Mouse (Mus musculus): ENCODE data around the gene Slc36a4. TPM values are rescaled to one million over a fixed set of nuclear protein-coding genes. Genes with fewer than 3 reads are reported as not detected.

Gene Slc36a4
- polyA plus RNA-seq, 1 experiment = 2.6 TPM

GRCm38 (mm10) chr9:15705706-15706105, 3.8 kb upstream of the Slc36a4 start:
- no peak overlapping the region for H3ac ChIP-seq (ENCODE audit: control insufficient read depth, insufficient read length)
- H3K4me2 ChIP-seq (ENCODE audit: low read depth) = no peak overlapping the region
- H3K27me3 ChIP-seq (ENCODE audit: control insufficient read depth, insufficient read depth, insufficient read length) = no peaks in the 10 kb centered on the region
- no peak for TF ChIP-seq E2F4 (IDR thresholded peaks at IDR 0.05; ENCODE audit: insufficient read depth)
- TF ChIP-seq CEBPB (IDR thresholded peaks at IDR 0.05; ENCODE audit: insufficient read depth, poor library complexity, severe bottlenecking) = no peak
- TF ChIP-seq MYOG (IDR thresholded peaks at IDR 0.05; ENCODE audit: control insufficient read depth in 1 of 3, insufficient read depth in 1 of 3, insufficient read length in 2 of 3, low read depth in 2 of 3) = no peak
- no peak for TF ChIP-seq POLR2AphosphoS2 (IDR thresholded peaks at IDR 0.05; ENCODE audit: insufficient read length, low read depth)
- no peak for TF ChIP-seq TCF12 (IDR thresholded peaks at IDR 0.05; ENCODE audit: insufficient read depth, poor library complexity, severe bottlenecking)
- no peak for TF ChIP-seq POLR2A (IDR thresholded peaks at IDR 0.05; ENCODE audit: insufficient read length, low read depth)
- TF ChIP-seq SRF (IDR thresholded peaks at IDR 0.05; ENCODE audit: control insufficient read depth, insufficient read length, low read depth) = no peak
- no peak for TF ChIP-seq USF1 (IDR thresholded peaks at IDR 0.05; ENCODE audit: low read depth)
- TF ChIP-seq MAX (IDR thresholded peaks at IDR 0.05; ENCODE audit: low read depth) = no peak
- no peak for TF ChIP-seq MYOD1 (IDR thresholded peaks at IDR 0.05; ENCODE audit: control insufficient read depth in 1 of 3, insufficient read length in 2 of 3, low read depth in 2 of 3)
- no peak for TF ChIP-seq REST (IDR thresholded peaks at IDR 0.05; ENCODE audit: insufficient read depth, insufficient read length)
- no peak for TF ChIP-seq TCF3 (IDR thresholded peaks at IDR 0.05; ENCODE audit: insufficient read length, low read depth)
- H3K36me3 ChIP-seq (ENCODE audit: control insufficient read depth, insufficient read depth) = no peaks in the 10 kb centered on the region
- no peaks in the 10 kb centered on the region for H3K79me2 ChIP-seq (ENCODE audit: control insufficient read depth, insufficient read depth)
- no peak overlapping the region for H3K4me3 ChIP-seq

GRCm38 (mm10) chr9:15708979-15709598, 449 bp upstream of the Slc36a4 start:
- Histone ChIP-seq H3K36me3 (ENCODE audit: control insufficient read depth, insufficient read depth) (no peaks in the 10 kb centered on the region), H3K27me3 (ENCODE audit: control insufficient read depth, insufficient read depth, insufficient read length) (no peaks in the 10 kb centered on the region), H3K4me3 (peak overlapping the region; percentile 40), H3K4me2 (ENCODE audit: low read depth) (peak overlapping the region; percentile 83), H3ac (ENCODE audit: control insufficient read depth, insufficient read length) (peak overlapping the region; percentile 94), H3K79me2 (ENCODE audit: control insufficient read depth, insufficient read depth) (no peaks in the 10 kb centered on the region)
- TF ChIP-seq E2F4 (IDR thresholded peaks at IDR 0.05; ENCODE audit: insufficient read depth) (no peak), USF1 (IDR thresholded peaks at IDR 0.05; ENCODE audit: low read depth) (no peak), POLR2A (IDR thresholded peaks at IDR 0.05; ENCODE audit: insufficient read length, low read depth) (no peak), TCF12 (IDR thresholded peaks at IDR 0.05; ENCODE audit: insufficient read depth, poor library complexity, severe bottlenecking) (no peak), CEBPB (IDR thresholded peaks at IDR 0.05; ENCODE audit: insufficient read depth, poor library complexity, severe bottlenecking) (no peak)

DNA sequence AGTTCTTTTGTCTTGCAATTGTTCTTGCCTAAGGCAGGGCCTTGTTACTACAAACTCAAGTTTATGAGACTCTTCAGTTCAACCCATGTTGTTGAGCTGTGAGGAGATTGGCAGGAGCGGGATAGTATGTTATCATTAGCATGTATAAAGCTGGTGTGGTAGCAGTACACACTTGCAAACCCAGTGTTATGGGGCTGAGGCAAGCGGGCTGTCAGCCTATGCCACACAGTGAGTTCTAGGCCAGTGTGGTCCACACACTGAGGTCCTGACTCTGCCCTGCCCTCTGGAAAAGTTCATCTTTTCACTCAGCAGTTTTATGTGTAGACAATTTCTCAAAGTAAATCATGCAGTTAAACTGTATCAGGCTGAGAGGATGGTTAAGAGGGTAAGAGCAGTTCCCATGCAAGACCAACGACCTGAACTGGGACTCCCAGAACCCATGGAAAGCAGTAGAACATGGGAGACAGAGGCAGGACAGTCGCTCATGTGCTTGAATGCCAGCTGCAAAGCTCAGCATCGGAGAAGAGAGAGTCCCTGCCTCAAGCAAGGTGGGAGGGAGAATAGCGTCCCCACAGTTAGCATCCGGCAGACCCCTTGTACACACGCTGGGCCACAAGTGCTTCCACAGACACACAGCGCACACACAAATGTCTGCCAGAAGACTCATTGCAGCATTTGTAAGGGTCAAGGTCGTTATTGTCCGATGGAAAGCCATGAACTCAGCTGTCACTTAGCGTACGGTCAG, 1.5 kb downstream of the Slc36a4 start:
- Histone ChIP-seq H3K4me2 (ENCODE audit: low read depth) (peak overlapping the region; percentile 83), H3K36me3 (ENCODE audit: control insufficient read depth, insufficient read depth) (no peaks in the 10 kb centered on the region), H3ac (ENCODE audit: control insufficient read depth, insufficient read length) (no peak overlapping the region), H3K27me3 (ENCODE audit: control insufficient read depth, insufficient read depth, insufficient read length) (no peaks in the 10 kb centered on the region), H3K79me2 (ENCODE audit: control insufficient read depth, insufficient read depth) (no peaks in the 10 kb centered on the region), H3K4me3 (peak overlapping the region; percentile 40)
- no peak for TF ChIP-seq MAX (IDR thresholded peaks at IDR 0.05; ENCODE audit: low read depth)
- TF ChIP-seq TCF12 (IDR thresholded peaks at IDR 0.05; ENCODE audit: insufficient read depth, poor library complexity, severe bottlenecking) = no peak
- TF ChIP-seq MYOD1 (IDR thresholded peaks at IDR 0.05; ENCODE audit: control insufficient read depth in 1 of 3, insufficient read length in 2 of 3, low read depth in 2 of 3) = no peak
- TF ChIP-seq CEBPB (IDR thresholded peaks at IDR 0.05; ENCODE audit: insufficient read depth, poor library complexity, severe bottlenecking) = no peak
- no peak for TF ChIP-seq MYOG (IDR thresholded peaks at IDR 0.05; ENCODE audit: control insufficient read depth in 1 of 3, insufficient read depth in 1 of 3, insufficient read length in 2 of 3, low read depth in 2 of 3)

DNA sequence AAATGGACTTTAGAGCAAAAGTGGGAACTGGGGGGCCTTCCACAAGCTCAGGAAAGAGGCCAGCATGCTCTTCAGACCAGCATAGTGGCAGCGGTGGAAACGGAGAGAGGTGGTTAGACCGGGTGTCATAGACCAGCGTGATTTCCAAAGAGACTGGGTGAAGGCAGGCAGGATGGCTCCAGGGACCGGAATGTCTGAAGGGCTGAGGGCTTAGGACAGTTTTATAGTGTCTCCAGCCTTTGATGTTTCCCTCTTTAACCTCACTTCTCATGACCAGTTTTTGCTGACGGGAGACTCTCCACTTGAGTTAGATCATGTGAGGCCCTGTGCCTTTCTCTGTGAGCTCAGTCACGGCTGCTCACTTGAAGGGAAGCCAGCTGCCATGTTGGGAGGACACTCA, 2.1 kb downstream of the Slc36a4 start:
- H3K4me3 ChIP-seq = no peak overlapping the region
- H3K79me2 ChIP-seq (ENCODE audit: control insufficient read depth, insufficient read depth) = no peaks in the 10 kb centered on the region
- TF ChIP-seq REST (IDR thresholded peaks at IDR 0.05; ENCODE audit: insufficient read depth, insufficient read length) (no peak), TCF12 (IDR thresholded peaks at IDR 0.05; ENCODE audit: insufficient read depth, poor library complexity, severe bottlenecking) (no peak), POLR2AphosphoS2 (IDR thresholded peaks at IDR 0.05; ENCODE audit: insufficient read length, low read depth) (no peak), E2F4 (IDR thresholded peaks at IDR 0.05; ENCODE audit: insufficient read depth) (no peak), TCF3 (IDR thresholded peaks at IDR 0.05; ENCODE audit: insufficient read length, low read depth) (no peak), SRF (IDR thresholded peaks at IDR 0.05; ENCODE audit: control insufficient read depth, insufficient read length, low read depth) (no peak), POLR2A (IDR thresholded peaks at IDR 0.05; ENCODE audit: insufficient read length, low read depth) (no peak), USF1 (IDR thresholded peaks at IDR 0.05; ENCODE audit: low read depth) (no peak), MYOG (IDR thresholded peaks at IDR 0.05; ENCODE audit: control insufficient read depth in 1 of 3, insufficient read depth in 1 of 3, insufficient read length in 2 of 3, low read depth in 2 of 3) (no peak), MAX (IDR thresholded peaks at IDR 0.05; ENCODE audit: low read depth) (no peak), MYOD1 (IDR thresholded peaks at IDR 0.05; ENCODE audit: control insufficient read depth in 1 of 3, insufficient read length in 2 of 3, low read depth in 2 of 3) (no peak), CEBPB (IDR thresholded peaks at IDR 0.05; ENCODE audit: insufficient read depth, poor library complexity, severe bottlenecking) (no peak)
- no peaks in the 10 kb centered on the region for H3K27me3 ChIP-seq (ENCODE audit: control insufficient read depth, insufficient read depth, insufficient read length)
- H3K36me3 ChIP-seq (ENCODE audit: control insufficient read depth, insufficient read depth) = no peaks in the 10 kb centered on the region
- no peak overlapping the region for H3K4me2 ChIP-seq (ENCODE audit: low read depth)
- H3ac ChIP-seq (ENCODE audit: control insufficient read depth, insufficient read length) = no peak overlapping the region

Data from myocyte (in vitro differentiated cells).